Mouse (Mus musculus) c-Kit-positive CD71-negative TER-119-negative erythroid progenitor cells, embryonic 14.5 days (primary cell): ENCODE data around the gene Tor1a.

ENCODE experiments used
- DNase-seq: peaks from one replicate; pipeline ENCODE4 v3.0.0-alpha.2; 2013; ENCODE audit warnings: low read depth

The Tor1a gene

DNA sequence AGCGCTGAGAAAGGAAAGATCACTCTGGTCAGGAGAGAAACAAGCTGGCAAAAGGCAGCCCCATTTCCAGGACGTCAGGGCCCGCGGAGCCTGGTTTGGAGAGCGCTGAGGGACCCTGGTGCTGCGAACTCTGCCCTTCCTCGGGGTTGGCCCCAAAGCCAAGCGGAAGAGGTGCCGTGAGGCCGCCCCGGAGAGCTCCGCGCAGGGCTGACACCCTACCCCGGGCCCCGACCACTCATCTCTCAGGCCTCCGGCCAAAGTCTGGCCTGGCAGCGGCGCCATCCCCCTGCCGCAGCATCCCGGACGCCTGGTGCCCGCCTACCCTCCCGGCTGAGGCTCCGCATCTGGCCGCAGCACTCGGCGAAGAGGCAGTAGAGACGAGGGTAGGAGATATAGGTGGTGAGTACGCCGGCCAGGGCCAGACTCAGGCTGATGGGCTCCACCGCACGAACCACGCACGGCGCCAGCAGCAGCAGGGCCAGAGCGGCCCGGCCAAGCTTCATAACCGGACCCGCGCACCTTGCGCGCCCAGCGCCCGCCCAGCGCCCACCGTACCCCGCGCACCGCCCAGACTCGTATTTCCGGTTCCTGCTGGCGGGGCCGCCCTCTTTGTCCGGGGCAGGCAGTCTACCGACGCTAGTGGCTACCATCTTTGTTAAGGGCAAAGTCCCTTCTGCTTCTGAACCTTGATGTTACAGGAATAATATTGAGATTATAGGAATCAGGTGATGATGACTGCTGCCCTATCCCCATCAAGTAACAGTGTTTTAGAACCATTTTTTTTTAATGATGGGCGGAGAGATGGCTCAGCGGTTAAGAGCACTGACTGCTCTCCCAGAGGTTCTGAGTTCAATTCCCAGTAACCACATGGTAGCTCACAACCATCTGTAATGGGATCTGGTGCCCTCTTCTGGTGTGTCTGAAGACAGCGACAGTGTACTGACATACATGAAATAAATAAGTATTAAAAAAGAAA is at the start of gene Tor1a:
Gene Tor1a, minus strand, starts transcription at position 582 of the 976 bp plus-strand sequence.
- DNase-seq, result peak; percentile 78

GRCm38 (mm10) chr2:31013371-31014120 is 45.8 kb upstream of the Tor1a start:
- no peak for DNase-seq

DNA sequence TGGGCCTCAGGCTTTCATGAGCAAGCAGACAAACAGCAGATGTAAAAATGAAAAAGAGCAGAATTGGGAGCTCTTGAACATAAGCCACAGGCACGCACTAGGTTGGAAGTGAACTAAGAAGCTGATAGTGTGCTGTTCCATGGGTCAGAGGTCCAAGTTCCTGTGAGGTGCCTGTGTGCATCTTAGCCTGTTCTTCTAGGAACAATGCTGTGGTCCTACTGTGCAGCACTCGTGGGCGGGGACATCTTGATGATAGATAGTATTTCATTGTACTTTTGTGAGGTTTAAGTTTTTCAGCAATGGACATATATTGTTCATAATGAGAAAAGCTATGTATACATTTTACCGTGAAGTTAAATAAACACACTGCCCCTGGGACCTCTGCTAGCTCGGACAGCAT is 39.5 kb upstream of the Tor1a start:
- no peak for DNase-seq

GRCm38 (mm10) chr2:31006434-31006833 is 38.7 kb upstream of the Tor1a start:
- DNase-seq, result peak; percentile 38

- no peak for DNase-seq
Observed at GRCm38 (mm10) chr2:31005453-31005852, 37.7 kb upstream of the Tor1a start.

GRCm38 (mm10) chr2:31002857-31003256 is 35.1 kb upstream of the Tor1a start:
- DNase-seq, result no peak

- no peak for DNase-seq
Observed at GRCm38 (mm10) chr2:30998443-30999260, 30.9 kb upstream of the Tor1a start.

- DNase-seq, result no peak
Observed at GRCm38 (mm10) chr2:30995432-30995996, 27.8 kb upstream of the Tor1a start.

GRCm38 (mm10) chr2:30994853-30995252 is 27.1 kb upstream of the Tor1a start:
- DNase-seq, result no peak

DNA sequence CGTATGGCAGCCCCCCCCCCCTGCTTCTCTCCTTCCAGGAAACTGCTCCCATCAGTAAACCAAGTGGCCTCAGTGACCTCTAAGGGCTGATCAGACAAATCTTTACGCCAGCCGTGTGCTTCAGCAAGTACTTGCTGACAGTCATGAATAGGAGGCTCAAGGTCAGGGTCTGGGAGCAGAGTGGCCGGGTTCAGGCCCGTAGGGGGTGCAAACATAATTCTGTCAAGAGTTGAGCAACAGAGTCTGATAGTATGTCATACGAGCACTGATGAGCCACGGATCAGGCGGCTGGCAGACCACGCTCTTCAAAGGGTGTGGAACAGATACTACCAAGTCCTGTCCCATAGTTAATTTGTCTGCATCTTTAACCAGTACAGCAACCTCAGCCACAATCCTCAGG is 22.5 kb upstream of the Tor1a start:
- no peak for DNase-seq

DNA sequence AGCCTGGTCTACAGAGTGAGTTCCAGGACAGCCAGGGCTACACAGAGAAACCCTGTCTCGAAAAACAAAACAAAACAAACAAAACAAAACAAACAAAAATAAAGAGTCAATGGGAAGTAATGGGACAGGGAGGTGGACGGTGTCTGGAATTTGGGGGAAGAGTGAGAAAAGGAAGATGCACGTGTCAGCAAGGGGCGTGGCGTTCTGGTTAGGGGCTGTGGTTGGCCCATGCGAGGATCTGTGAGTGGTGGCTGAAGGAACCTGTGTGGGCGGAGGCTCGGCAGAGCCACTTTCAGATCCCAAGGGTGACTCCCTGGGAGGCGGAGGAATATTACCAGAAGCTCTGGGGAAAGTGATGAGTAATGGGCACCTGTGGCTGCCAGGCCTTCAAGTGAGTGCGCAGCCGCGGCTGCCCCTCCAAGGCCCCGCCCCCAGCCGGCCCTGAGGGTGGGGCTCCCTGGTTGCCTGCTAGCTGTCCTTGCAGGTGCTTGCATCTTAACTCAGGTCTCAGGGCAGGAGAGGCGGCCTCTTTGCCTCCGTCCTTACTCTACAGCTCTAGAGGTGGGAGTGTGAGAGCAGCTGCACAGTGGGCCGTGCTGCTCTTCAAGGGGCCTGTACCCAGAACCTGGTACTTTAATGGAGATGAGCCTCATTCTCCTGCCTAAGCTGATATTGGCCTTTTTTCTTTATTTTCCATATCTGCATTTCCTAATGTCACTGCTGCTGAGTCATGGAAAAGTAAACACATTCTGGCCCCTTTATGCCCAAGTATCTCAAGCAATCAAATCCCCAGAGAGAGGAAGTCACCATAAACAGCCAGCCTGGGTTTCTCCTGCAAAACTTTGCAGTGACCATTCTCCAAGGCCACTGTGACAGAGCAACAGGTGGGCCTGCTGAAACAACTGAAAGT is 17.6 kb upstream of the Tor1a start:
- no peak for DNase-seq

GRCm38 (mm10) chr2:30983024-30983423 is 15.3 kb upstream of the Tor1a start:
- no peak for DNase-seq

GRCm38 (mm10) chr2:30981790-30982513 is 14.2 kb upstream of the Tor1a start, which contains the start of the genes BC005624 and Usp20:
Gene BC005624 (minus strand): TSS chr2:30982201.
Gene Usp20 (plus strand): TSS chr2:30982279.
- peak; percentile 97 for DNase-seq

DNA sequence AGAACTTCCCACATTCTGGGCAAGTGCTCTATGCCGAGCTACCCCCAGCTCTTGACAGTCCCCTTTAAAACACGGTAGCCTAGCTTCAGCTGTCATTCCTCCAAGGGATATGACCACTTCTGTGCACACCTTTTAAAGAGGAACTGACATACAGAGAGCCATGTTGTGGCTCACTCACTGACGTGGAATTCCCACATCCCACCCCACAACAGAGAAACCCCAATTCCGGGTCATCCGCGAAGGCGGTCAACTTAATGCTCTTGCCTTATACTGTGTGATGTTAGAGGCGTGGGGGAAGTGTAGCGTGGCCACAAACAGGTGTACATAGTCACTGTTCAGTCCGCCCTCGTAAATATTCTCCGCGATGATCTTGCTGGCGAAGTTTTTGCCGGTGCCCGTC is 907 bp downstream of the Tor1a start:
- no peak for DNase-seq

GRCm38 (mm10) chr2:30965627-30966026 is 2.1 kb downstream of the Tor1a start:
- no peak for DNase-seq

- no peak for DNase-seq
Observed at GRCm38 (mm10) chr2:30962570-30963254, 5.0 kb downstream of the Tor1a start.

- DNase-seq, result no peak
Observed at GRCm38 (mm10) chr2:30959856-30960255, 7.9 kb downstream of the Tor1a start.

DNA sequence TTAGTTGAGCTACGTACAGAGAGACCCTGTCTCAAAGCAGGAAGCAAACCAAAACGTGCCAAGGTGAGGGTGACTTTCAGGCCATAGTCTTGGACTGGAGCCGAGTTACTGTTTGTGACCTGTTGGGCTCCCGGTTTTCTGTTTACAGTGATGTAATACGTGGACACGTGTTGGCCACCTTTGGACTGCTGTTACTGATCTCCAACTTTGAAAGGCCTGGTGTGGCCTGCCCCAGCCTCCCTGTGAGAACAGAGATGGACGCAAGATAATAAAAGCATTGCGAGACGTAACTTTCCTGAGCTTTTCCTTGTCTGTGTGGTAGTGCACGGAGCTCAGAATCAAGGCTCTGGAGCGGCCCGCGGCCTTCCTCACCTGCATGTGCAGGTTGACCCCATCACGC is 9.0 kb downstream of the Tor1a start:
- no peak for DNase-seq

DNA sequence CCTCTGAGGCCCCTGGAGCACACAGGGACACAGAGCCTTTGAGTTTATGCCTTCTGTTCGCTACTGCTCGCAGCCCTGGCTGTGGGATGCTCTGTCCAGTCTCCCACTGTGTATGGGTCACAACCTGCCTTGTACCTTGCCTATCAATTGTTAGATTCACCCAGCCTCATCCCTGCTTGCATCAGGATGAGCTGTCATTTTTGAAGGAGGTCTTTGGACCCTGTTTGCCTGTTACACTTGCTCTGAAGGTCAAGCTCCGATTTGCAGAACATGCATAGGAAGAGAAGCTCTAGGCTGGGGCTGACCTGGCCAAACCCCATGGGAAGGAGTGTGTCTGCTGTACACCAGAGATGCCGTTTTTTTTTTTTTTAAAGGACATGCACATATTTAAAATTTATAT is 10.2 kb downstream of the Tor1a start:
- DNase-seq, result no peak
